Mouse (Mus musculus): ENCODE measurements around the gene Gm43738.
A peak's percentile ranks its signal among the peaks of the same experiment; 100 is the strongest.
"Not testable (repeated sequence)": the region's sequence is repeated elsewhere in the genome, so short reads cannot be mapped to it uniquely, and the experiment has no call there.

Gm43738 gene

DNA sequence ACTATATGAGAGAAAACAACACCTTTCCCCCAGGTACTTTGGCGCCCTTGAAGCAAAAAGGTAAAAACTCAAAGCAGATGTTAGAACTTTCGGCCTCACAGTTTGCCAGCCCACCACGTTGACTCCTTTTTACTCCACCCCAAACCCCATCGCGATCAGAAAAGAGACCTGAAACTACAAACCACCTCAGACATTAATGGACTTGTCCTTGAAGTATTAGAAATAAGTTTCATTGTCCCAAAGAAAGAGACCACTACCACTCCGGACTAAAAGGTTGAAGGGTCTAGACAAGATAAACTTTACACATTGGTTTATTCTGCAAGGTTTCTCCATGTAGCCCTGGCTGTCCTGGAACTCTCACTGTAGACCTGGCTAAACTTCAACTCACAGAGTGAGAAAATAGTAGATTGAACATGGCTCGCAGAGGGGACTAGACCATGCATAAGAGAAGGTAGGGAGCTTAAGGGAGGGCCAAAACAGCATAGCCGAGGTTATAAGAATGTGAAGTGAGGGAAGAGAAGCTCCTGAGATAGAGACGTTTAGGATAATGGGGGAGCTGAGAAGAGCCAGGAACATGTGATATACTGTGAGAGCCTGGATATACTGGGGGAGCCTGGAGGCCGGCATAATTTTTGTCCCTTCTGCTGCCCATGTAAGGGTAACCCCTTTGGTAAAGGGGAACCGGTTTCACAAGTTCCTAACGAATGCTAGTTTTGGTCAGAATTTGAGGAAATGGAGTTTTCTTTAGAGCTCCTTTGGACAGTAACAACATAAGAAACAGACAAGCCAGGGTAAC lies 1.8 kb upstream of the Gm43738 start:
- DNase-seq (ENCODE audit: low read depth, low spot score), result no peak

- peak; percentile 98 for DNase-seq (ENCODE audit: low read depth, low spot score)
Observed at GRCm38 (mm10) chr3:89101812-89102494, 1.1 kb upstream of the Gm43738 start, which contains the start of gene Fdps. Fdps (minus strand) TSS chr3:89101959.

- no peak for DNase-seq (ENCODE audit: low read depth, low spot score)
Observed at GRCm38 (mm10) chr3:89101459-89101811, 536 bp upstream of the Gm43738 start.

- no peak for DNase-seq (ENCODE audit: low read depth, low spot score)
Observed at GRCm38 (mm10) chr3:89094021-89094420, 6.9 kb downstream of the Gm43738 start.

DNA sequence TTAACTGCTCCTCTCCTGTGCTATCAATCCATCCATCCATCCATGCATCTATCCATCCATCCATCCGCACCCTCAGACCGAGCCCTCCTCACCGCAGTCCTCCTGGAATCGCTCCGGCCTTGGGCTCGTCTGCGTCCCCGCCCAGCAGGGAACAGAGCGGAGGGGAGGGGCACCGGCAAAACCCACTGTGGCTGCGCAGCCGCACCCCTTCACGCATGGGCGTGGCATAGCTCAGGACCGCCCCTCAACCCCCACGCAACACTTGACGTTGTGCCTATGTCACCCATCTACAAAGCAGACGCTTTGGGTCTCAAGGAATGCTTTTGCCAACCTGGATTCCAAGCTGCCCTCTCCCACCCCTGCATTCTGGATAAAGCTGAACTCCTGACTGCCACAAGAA lies 7.7 kb downstream of the Gm43738 start, which contains the start of gene Rusc1:
Rusc1 (minus strand) TSS at position 137 of the 400 bp plus-strand sequence.
- peak; percentile 76 for DNase-seq (ENCODE audit: low read depth, low spot score)

GRCm38 (mm10) chr3:89092509-89093090 lies 8.3 kb downstream of the Gm43738 start:
- no peak for DNase-seq (ENCODE audit: low read depth, low spot score)

GRCm38 (mm10) chr3:89091811-89092508 lies 8.9 kb downstream of the Gm43738 start:
- DNase-seq (ENCODE audit: low read depth, low spot score), result no peak

- peak; percentile 81 for DNase-seq (ENCODE audit: low read depth, low spot score)
Observed at GRCm38 (mm10) chr3:89090694-89091655, 9.9 kb downstream of the Gm43738 start.

DNA sequence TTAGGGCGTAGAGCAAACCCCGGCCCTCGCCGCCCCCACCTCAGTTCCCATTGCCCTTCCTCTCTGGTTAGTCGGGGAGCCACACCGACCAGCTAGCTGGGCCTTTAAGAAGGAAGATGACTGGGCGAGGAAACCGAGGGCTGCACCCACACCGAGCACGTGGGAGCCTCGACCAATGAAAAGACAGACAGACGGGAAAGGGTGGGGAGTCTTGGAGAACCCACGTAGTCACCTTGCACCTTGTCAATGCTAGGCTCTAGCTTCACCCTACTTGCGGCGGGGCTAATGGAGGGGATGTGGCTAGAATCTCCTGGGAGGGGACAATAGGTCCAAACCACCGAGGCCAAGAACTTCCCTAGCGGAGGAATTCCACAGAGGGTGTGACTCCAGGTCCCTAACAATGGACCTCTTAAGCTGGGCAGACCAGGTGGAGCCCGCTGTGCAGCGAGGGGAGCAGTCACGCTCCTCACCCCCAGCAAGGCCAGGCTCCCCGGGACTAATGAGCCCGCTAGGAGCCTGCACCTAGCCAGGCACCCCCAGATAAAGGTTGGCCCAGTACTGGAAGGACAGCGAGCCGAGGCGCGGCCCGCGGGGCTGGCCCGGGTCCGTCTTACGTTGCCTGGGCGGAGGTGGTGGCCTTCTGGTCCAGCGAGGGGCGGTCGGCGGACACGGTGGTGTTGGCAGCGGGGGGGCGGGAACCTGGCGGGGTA lies 10.9 kb downstream of the Gm43738 start:
- DNase-seq (ENCODE audit: low read depth, low spot score), result peak; percentile 93

DNA sequence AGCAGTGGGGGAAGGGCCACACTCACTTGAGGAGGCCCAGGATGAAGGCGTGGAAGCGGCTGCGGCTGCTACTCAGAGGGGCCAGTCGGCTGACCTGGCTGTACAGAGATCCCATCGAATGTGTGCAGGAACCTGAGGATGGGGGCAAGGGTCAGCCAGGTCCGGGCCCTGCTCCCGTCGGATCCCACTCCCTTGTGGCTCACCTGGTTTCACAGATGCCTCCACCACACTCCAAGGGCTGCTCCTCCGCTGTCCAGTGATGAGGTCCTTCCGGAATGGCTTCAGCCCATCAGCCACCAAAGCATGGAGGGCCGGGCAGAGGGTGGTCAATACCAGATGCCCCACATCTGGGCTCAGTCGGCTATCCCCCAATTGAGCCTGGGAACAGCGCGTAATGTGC lies 11.9 kb downstream of the Gm43738 start:
- DNase-seq (ENCODE audit: low read depth, low spot score), result peak; percentile 24

- peak; percentile 91 for DNase-seq (ENCODE audit: low read depth, low spot score)
Observed at GRCm38 (mm10) chr3:89087338-89088110, 13.4 kb downstream of the Gm43738 start.

GRCm38 (mm10) chr3:89084654-89085190 lies 16.2 kb downstream of the Gm43738 start:
- DNase-seq (ENCODE audit: low read depth, low spot score), result no peak

GRCm38 (mm10) chr3:89084133-89084532 lies 16.8 kb downstream of the Gm43738 start:
- DNase-seq (ENCODE audit: low read depth, low spot score), result no peak

- DNase-seq (ENCODE audit: low read depth, low spot score), result not testable (repeated sequence)
Observed at GRCm38 (mm10) chr3:89082287-89082686, 18.6 kb downstream of the Gm43738 start.

- no peak for DNase-seq (ENCODE audit: low read depth, low spot score)
Observed at GRCm38 (mm10) chr3:89077383-89077782, 23.5 kb downstream of the Gm43738 start.

GRCm38 (mm10) chr3:89067265-89067664 lies 33.6 kb downstream of the Gm43738 start:
- no peak for DNase-seq (ENCODE audit: low read depth, low spot score)

GRCm38 (mm10) chr3:89061696-89062095 lies 39.2 kb downstream of the Gm43738 start:
- no peak for DNase-seq (ENCODE audit: low read depth, low spot score)

- DNase-seq (ENCODE audit: low read depth, low spot score), result peak; percentile 69
Observed at GRCm38 (mm10) chr3:89058783-89059182, 42.1 kb downstream of the Gm43738 start.

- no peak for DNase-seq (ENCODE audit: low read depth, low spot score)
Observed at GRCm38 (mm10) chr3:89058361-89058760, 42.5 kb downstream of the Gm43738 start.
